Mouse (Mus musculus) thymus, adult 18-20 months (tissue): ENCODE measurements at regions not wholly inside any gene's neighbourhood (a gene's known extent, or its start where the extent isn't known, plus 50 kb on each side); places are given as distances from the start of the nearest gene placed in this dataset.
A peak's percentile ranks its signal among the peaks of the same experiment; 100 is the strongest.
"Not testable (repeated sequence)": the region's sequence is repeated elsewhere in the genome, so short reads cannot be mapped to it uniquely, and the experiment has no call there.

Experiments used
- DNase-seq, 2 experiments: peaks; one replicate each; pipeline ENCODE4 v3.0.0; 2022; ENCODE audit warnings: mixed read lengths in 2 of 2

GRCm38 (mm10) chr17:13432256-13432655 lies 77.9 kb downstream of the Tcp10c start:
- DNase-seq: not testable (repeated sequence)

DNA sequence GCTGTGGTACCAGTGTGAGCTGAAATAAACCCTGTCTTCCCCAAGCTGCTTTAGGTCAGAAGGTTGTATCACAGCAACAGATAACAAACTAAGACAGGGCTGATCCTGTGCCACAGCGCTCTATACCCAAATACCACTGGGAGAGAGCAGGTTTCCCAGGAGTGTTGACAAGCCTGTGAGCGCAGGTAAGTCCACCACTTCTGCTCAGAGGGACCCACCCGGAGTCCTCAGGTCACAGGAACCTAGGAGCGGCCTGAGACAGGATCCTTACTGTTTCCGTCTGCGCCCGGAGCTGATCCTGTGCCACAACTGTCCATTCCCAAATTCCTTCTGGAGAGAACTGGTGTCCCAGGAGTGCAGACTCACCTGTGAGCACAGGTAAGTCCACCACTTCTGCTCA lies 79.8 kb downstream of the Tcp10c start:
- DNase-seq: not testable (repeated sequence)

DNA sequence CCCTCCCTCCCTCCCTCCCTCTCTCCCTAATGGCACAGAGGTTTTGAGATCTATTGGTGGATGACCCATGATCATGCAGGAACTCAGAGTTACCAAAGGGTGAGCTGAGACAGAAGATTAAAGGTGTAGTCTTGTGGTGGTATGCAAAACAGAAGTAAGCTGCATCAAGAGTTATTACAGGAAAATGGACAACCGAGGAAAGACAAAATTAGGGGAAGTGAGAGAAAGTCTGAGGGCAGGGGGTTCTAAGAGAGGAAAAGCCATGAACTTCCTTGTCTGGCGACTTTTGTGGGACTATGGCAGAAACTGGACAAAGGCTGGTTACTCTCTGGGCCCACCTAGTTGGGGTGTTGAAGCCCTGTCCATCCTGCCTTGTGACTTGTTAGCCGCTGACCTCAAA lies 84.4 kb downstream of the Tcp10c start:
- not testable (repeated sequence) for DNase-seq

GRCm38 (mm10) chr17:13440708-13441530 lies 86.5 kb downstream of the Tcp10c start:
- not testable (repeated sequence) for DNase-seq

- DNase-seq: not testable (repeated sequence)
Observed at GRCm38 (mm10) chr17:13442229-13442628, 87.9 kb downstream of the Tcp10c start.

DNA sequence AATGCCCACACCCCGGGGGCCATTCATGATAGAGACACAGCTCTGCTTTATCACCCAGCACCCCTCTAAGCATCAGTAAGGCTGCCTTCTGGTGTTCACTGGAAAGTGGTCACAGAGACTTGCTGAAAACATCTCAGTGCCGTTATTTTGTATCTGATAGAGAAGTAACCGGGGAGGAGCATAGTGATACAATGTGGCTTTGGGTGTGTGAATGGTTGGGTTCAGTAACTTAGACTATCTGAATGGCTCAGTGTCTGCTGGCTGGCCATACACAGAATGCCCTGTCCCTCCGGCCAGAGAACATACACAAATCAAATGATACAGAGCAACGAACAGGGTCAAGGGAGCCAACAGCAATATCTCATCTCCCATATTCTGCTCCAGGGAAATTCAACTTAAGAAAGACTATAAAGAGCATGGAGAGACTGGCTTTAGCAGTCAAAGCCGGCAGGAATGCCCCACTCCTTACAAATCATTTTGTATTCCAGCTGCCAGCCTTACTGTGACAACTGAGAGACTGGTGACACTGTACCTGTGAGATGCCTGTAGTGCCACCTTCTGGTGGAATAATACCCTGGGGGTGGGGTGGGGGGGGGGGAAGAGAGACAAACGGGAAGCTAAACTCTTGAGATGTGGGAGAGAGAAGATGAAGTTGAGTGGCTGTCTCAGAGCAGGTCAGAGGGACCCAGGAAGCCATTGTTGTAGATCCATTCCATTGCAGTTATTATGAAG lies 102.7 kb downstream of the Tcp10c start:
- not testable (repeated sequence) for DNase-seq

DNA sequence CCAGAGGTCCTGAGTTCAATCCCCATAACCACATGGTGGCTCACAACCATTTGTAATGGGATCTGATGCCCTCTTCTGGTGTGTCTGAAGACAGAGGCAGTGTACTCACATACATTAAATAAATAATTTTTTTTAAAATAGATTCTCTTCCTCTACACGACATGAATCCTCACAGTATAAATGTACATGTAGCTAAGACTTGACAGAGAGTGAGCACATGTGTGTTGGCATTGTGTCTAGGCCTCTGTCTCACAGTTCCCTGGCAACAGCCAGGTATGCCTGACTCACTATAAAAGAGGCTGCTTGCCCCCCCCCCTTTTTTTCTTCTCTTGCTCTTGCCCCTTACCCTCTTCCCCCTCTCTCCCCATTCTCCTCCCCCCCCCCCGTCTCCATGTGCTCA lies 103.6 kb downstream of the Tcp10c start:
- DNase-seq: not testable (repeated sequence)

- DNase-seq: not testable (repeated sequence)
Observed at GRCm38 (mm10) chr17:13458814-13459213, 104.4 kb downstream of the Tcp10c start.

DNA sequence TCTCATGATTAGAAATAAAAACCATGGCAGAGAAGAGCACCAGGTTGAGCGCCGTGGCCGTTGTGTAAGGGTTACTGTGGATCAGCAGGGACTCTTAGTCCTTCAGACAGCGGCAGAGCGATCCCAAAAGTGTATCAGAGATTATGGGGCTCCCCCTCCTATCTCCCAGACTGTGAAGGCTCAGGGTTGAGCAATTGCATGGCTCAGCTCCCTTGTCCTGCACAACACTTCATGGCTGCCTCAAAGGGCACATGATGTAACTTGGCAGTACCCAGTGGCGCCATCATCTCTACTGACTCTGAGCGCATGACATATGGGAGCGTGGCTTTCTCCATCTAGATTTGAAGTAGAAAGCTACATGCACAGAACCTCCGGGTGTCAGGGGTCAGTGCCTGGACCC lies 108.3 kb downstream of the Tcp10c start:
- not testable (repeated sequence) for DNase-seq

DNA sequence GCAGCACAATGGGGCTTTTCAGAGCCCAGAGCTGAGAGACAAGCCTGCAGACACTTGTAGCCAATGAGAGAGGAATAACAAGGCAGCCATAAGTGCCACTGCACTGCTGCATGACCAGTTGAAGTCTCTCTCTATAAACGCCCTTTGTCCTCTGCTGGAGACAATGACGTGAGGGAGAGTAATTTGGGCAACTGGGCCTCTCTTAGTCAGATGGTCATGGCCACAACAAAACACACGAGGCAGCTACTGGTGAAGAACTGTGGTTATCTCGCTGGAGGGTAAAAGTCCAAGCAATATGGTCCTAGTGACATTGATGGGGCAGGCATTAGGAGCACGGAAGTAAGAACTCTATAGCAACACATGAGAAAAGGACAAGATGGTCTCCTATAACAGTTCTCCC lies 111.5 kb downstream of the Tcp10c start:
- DNase-seq: not testable (repeated sequence)

DNA sequence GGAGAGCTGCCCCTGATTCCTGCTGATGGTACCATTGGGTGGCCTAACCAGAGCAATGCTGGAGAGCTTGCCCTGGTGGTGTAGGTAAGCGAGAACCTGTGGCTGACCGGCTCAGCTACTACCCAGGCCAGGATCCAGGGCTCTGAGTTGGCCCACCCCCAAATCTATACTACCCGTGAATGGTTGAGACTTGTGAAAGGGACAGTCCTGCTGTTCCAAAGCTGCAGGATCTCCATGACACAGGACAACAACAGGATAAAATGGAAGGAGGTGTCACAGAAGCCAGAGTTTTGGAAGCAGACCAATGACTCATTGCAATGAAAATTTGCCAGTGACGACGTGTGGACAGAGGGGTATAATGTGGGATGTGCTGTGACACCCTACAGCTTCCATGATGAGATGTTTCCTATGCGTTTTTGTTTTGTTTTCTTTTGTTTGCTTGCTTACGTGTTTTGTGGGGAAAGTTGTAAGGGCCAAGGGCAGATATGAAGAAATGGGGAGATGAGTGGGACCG lies 115.6 kb downstream of the Tcp10c start:
- not testable (repeated sequence) for DNase-seq

DNA sequence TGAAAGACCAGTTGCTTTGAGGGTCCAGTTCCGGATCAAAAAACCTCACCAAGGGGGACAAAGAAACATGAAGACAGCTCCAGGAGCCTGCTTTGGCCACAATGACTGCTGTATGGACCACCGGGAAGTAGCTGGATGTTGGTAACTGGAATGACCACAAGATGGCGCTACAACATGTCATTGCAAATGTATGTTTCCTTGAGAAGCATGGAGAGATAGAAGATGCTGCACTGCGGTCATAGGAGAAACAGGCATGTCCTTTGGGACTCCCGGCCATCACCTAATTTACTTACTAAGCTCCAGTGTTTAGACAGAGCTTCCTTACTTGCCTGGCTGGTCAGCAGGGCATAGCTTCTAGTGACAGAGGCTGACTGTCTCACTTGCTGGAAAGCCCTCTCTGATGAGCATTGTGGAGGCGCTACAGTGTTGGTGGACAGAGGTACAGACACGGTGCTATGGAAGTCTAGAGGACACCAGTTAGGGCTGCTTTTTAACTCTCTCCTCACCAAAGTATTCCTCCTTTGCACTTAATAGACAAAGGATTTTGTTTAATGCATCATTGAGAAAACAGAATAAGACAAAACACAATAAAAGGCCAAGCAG lies 118.2 kb downstream of the Tcp10c start:
- peak; percentile 7 to 22 for DNase-seq

- no peak for DNase-seq
Observed at GRCm38 (mm10) chr17:13474310-13475094, 120.1 kb downstream of the Tcp10c start.

DNA sequence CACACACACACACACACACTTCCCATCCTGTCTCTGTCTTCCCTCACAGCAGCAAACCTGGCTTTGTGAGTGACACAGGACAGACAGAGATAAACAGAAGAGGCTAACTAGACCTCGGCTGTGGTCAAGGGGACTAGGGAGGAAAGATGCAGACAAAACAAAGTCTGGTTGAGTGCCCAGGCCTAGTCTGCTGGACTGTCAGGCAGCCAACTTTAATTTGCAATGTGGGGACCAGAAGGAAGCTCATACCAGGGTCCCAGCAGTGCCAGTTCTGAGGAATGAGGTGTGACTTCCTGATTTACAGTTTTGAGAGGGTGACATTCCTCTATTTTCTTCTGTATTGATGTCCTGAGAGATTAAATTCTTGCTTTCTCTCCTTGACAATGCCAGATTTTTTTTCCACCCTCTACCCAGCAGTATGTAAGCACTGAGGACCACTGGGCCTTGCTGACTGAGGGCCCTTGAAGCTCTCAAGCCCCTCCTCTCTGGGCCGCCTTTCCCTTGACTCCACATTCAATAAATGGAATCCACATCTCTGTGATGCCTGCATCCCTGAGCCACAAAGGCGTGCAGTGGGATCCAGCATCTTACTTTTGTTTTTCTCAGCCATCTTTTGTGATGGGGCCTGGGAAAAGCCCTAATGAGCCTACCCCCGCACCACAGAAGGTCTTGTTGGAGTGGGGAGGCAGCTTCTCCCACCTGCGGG lies 124.6 kb downstream of the Tcp10c start:
- DNase-seq: no peak

- no peak for DNase-seq
Observed at GRCm38 (mm10) chr17:13479572-13480063, 125.2 kb downstream of the Tcp10c start.

- no peak for DNase-seq
Observed at GRCm38 (mm10) chr17:13481445-13482085, 127.2 kb downstream of the Tcp10c start.

DNA sequence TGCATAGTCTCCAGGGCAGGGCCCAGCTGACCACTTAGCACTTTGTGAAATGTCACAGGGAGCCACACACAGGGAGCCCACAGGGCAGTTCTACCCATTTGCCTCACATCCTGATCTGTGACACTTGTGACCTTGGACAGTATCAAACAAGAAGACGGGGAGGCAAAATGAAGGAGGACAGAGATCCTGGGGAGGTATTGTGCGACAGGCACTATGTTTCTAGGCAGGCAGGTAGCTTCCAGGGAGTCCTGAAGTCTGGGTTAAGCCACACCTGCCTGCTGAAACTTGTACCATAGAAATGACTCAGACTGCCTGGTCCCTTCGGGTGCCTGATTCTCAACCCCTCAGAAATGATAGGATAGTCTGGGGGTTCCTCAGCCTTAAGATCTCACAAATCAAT lies 127.8 kb downstream of the Tcp10c start:
- no peak for DNase-seq

DNA sequence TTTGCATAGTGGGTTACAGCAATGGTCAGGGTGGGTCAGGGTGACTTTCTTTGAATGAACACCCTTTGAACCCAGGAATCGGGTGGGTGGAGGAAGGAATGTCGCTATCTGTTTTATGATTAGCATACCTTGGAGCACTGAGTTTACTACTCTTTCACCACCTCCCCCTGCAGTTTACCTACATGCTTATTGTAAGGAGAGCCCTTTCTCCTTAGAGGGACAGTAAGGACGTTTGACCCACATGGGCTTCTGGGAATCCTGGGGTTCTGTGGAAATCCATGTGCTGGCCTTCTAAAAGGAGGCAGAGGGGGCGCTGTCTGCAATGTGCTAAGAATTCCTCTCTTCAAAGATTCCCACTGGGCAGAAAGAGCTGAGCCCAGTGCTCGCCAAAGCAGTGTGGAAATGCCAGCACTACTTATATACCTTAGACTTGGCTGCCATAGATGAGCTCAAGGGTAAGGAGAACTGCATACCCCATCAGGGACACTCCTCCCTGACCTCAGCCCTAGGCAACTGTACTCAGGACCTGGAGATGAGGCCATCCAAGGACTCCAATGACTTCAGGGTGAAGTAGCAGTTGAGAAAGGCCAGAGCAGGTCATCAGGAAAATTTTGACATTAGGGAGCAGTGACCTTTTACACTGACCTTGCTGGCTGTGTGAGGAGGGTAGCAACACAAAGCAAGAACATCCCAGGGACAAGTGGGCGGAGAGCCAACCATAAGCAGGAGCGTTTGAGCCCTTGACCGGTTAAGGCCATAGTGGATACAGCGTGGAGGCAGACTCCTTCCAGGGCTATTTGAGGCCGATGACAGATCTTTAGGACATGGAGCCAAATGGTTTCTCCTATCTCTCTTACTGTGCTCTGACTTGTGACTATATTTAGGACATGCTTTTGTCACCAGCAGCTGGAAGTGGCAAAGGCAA lies 133.2 kb downstream of the Tcp10c start:
- no peak for DNase-seq

GRCm38 (mm10) chr17:13488608-13489324 lies 134.4 kb downstream of the Tcp10c start:
- no peak for DNase-seq
